Mouse (Mus musculus): ENCODE results near the gene Ahdc1.

DNA sequence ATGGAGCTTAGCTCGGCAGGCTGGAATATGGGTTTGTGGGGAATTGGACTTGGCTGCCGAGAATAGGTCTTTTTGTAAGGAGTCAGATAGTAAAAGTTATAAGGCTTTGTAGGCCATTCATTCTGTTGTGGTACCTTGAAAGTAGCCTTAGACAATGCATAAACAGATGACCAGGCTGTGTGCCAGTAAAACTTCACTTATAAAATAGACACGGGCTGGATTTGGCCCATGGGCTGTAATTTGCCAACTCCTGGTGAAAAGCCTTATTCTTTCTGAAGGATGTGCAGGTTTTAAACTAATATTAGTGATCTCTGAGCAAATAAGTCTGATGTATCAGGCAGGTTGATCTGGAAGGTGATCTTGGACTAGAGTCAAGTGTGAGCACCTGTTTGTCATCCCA, 24.9 kb downstream of the Ahdc1 start:
- TF ChIP-seq POLR2A (IDR thresholded peaks at IDR 0.05; ENCODE audit: borderline replicate concordance, control insufficient read depth, low read depth, low read length) (no peak), CTCF (IDR thresholded peaks at IDR 0.05; ENCODE audit: control insufficient read depth, insufficient read depth, low read length) (no peak)
